Mouse (Mus musculus) midbrain, embryonic 11.5 days (tissue): ENCODE data around the gene Fbxw24. TPM values are rescaled to one million over a fixed set of nuclear protein-coding genes. Genes with fewer than 3 reads are reported as not detected.

ENCODE experiments used
- ATAC-seq: fragments of 200-750 bp; cut with Nextera tagmentation; 2 replicates; pipeline ENCODE4 v1.8.0; 2017; ENCODE audit warnings: moderate TSS enrichment, moderate library complexity; ENCODE audit not compliant: low FRiP score
- DNase-seq: peaks from one replicate; pipeline ENCODE4 v3.0.0; 2015; ENCODE audit warnings: low spot score; ENCODE audit errors: missing footprints
- H3K27ac ChIP-seq: fragments of 300-500 bp; sonication (generic); 2 replicates; pipeline ENCODE4 v1.5.1; 2014; ENCODE audit warnings: low read depth, low read length
- H3K27me3 ChIP-seq: fragments of 300-500 bp; sonication (generic); 2 replicates; pipeline ENCODE4 v1.6.1; 2014; ENCODE audit warnings: mild to moderate bottlenecking, low read length, moderate library complexity, mixed read lengths; ENCODE audit not compliant: control insufficient read depth, insufficient read depth
- H3K36me3 ChIP-seq: fragments of 300-500 bp; sonication (generic); 2 replicates; pipeline ENCODE4 v1.6.1; 2014; ENCODE audit warnings: mild to moderate bottlenecking, low read length, moderate library complexity, mixed read lengths; ENCODE audit not compliant: control insufficient read depth, insufficient read depth
- H3K4me1 ChIP-seq: fragments of 300-500 bp; sonication (generic); 2 replicates; pipeline ENCODE4 v1.6.1; 2014; ENCODE audit warnings: low read length; ENCODE audit not compliant: control insufficient read depth, insufficient read depth
- H3K4me2 ChIP-seq: fragments of 300-500 bp; sonication (generic); 2 replicates; pipeline ENCODE4 v1.6.1; 2014; ENCODE audit warnings: mild to moderate bottlenecking, moderate library complexity
- H3K4me3 ChIP-seq: fragments of 300-500 bp; sonication (generic); 2 replicates; pipeline ENCODE4 v1.5.1; 2014; ENCODE audit warnings: low read depth, low read length
- H3K9ac ChIP-seq: fragments of 300-500 bp; sonication (generic); 2 replicates; pipeline ENCODE4 v1.6.1; 2014; ENCODE audit warnings: low read length
- H3K9me3 ChIP-seq: fragments of 300-500 bp; sonication (generic); 2 replicates; pipeline ENCODE4 v1.6.1; 2016; ENCODE audit warnings: low read length; ENCODE audit not compliant: control insufficient read depth
- WGBS: fragments of 180-500 bp; shearing (Covaris S2); extraction: QIAGEN DNeasy Blood & Tissue Kit; methylation state at CpG from one replicate; pipeline ENCODE4 v1.1.7; 2014; 5-methylcytosine and 5-hydroxymethylcytosine counted together
- polyA plus RNA-seq: library from polyadenylated mRNA; unstranded; fragments of >200 nt; fragmentation: Nextera tagmentation; extraction: Ambion mirVana; gene quantifications from 2 replicates; pipeline ENCODE4 v1.2.1, GENCODE M21; 2014

Fbxw24 gene
- polyA plus RNA-seq, 1 experiment from 2014 or later: not detected

DNA sequence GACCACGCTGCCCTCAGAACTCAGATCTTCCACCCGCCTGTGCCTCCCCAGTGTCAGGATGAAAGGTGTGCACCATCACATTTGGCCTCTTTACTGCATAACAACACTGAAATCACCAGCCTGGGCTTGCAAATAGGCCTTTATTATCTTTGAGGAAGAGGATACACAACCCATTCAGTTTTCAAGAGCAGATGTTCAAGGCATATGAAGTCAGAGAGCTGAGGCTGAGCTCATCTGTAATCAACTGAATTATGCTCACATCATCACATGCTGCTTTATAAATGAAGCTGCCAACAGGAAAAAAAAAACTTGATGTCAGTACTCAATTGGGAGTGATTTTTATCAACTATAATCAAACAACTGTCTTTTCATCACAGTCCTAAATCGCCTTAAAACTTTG lies 73.4 kb downstream of the Fbxw24 start:
- Histone ChIP-seq H3K27me3 (no peaks in the 10 kb centered on the region), H3K27ac (no peak overlapping the region), H3K36me3 (no peaks in the 10 kb centered on the region), H3K9me3 (no peaks in the 10 kb centered on the region), H3K4me1 (no peaks in the 10 kb centered on the region), H3K9ac (no peak overlapping the region), H3K4me3 (no peak overlapping the region), H3K4me2 (no peak overlapping the region)
- ATAC-seq (no peak), DNase-seq (no peak)
- WGBS: 85% methylated on average over 3 of the region's 3 CpGs

Other genes starting within 250 kb of the Fbxw24 start
- gene Fbxw22, start 221.8 kb downstream of the Fbxw24 start, polyA plus RNA-seq: not detected in 2 replicates
- gene Fbxw16, start 176.9 kb downstream of the Fbxw24 start, polyA plus RNA-seq: 0.10 TPM in 1 of 2 replicates, not detected in the other
- gene Fbxw19, start 130.2 kb downstream of the Fbxw24 start, polyA plus RNA-seq: not detected in 2 replicates
- gene Fbxw15, start 57.8 kb downstream of the Fbxw24 start, polyA plus RNA-seq: not detected in 2 replicates
- gene Fbxw25, start 38.6 kb upstream of the Fbxw24 start, polyA plus RNA-seq: not detected in 2 replicates
- gene Fbxw18, start 76.6 kb upstream of the Fbxw24 start, polyA plus RNA-seq: not detected in 2 replicates
- gene Fbxw26, start 120.0 kb upstream of the Fbxw24 start, polyA plus RNA-seq: 0.07 TPM in 1 of 2 replicates, not detected in the other
- gene Fbxw27, start 164.6 kb upstream of the Fbxw24 start, polyA plus RNA-seq: not detected in 2 replicates
- not detected in 2 replicates for gene Spink8, start 186.2 kb upstream of the Fbxw24 start, polyA plus RNA-seq
- 96.6 and 98.4 TPM in 2 replicates for gene Nme6, start 206.7 kb upstream of the Fbxw24 start, polyA plus RNA-seq
- 0.25 and 0.30 TPM in 2 replicates for gene Camp, start 223.6 kb upstream of the Fbxw24 start, polyA plus RNA-seq
- gene Cdc25a, start 249.5 kb upstream of the Fbxw24 start, polyA plus RNA-seq: 33.6 and 36.9 TPM in 2 replicates